Mouse (Mus musculus) spleen, adult 2 months (tissue): ENCODE data around the gene Alpk3. TPM values are rescaled to one million over a fixed set of nuclear protein-coding genes. Genes with fewer than 3 reads are reported as not detected.
"Not testable (repeated sequence)": the region's sequence is repeated elsewhere in the genome, so short reads cannot be mapped to it uniquely, and the experiment has no call there.

Source experiments
- DNase-seq, 2 experiments: peaks; one replicate each; pipeline versions ENCODE4 v3.0.0 to v3.0.0-alpha.2; 2012 to 2021; ENCODE audit warnings: low spot score in 2 of 2, low read depth in 1 of 2
- H3K27ac ChIP-seq: fragments of 200-500 bp; 2 replicates; pipeline ENCODE4 v1.5.1; 2012; ENCODE audit warnings: low read length, inconsistent platforms; ENCODE audit not compliant: insufficient read depth
- H3K27me3 ChIP-seq: fragments of 200-500 bp; 2 replicates; pipeline ENCODE4 v1.6.1; 2012; ENCODE audit warnings: mild to moderate bottlenecking, moderate library complexity, low read length, inconsistent platforms; ENCODE audit not compliant: control insufficient read depth, insufficient read depth
- H3K36me3 ChIP-seq: fragments of 200-500 bp; 2 replicates; pipeline ENCODE4 v1.6.1; 2012; ENCODE audit warnings: mild to moderate bottlenecking, low read length, inconsistent platforms; ENCODE audit not compliant: control insufficient read depth, insufficient read depth
- H3K4me1 ChIP-seq: fragments of 200-500 bp; 2 replicates; pipeline ENCODE4 v1.6.1; 2011; ENCODE audit warnings: inconsistent platforms; ENCODE audit not compliant: control insufficient read depth, insufficient read depth, insufficient read length
- H3K4me3 ChIP-seq: fragments of 200-500 bp; 2 replicates; pipeline ENCODE4 v1.5.1; 2011; ENCODE audit warnings: mild to moderate bottlenecking, inconsistent platforms; ENCODE audit not compliant: insufficient read depth, insufficient read length; ENCODE audit errors: extremely low read depth
- CTCF ChIP-seq: fragments of 200-500 bp; IDR thresholded peaks from 2 replicates; pipeline ENCODE4 v1.5.1; 2011; ENCODE audit warnings: mild to moderate bottlenecking, inconsistent platforms; ENCODE audit not compliant: insufficient read depth, insufficient read length, insufficient replicate concordance; ENCODE audit errors: extremely low read depth
- POLR2A ChIP-seq: fragments of 200-500 bp; IDR thresholded peaks from 2 replicates; pipeline ENCODE4 v1.6.1; 2011; ENCODE audit warnings: low read depth, low read length, inconsistent platforms
- WGBS: fragments of 180-500 bp; shearing (Covaris S2); methylation state at CpG from one replicate; pipeline ENCODE4 v1.1.7; 2018; 5-methylcytosine and 5-hydroxymethylcytosine counted together
- polyA plus RNA-seq: library from polyadenylated mRNA; depleted of rRNA; stranded (reverse); fragments of >200 nt; gene quantifications from 2 replicates; pipeline ENCODE4 v1.2.3, GENCODE M21; 2012; rRNA removed

Alpk3 gene
- polyA plus RNA-seq, 1 experiment = 0.12 TPM

GRCm38 (mm10) chr7:81153327-81153726, 95.9 kb downstream of the Alpk3 start:
- 94% methylated on average over 6 of the region's 6 CpGs for WGBS
- no peak for TF ChIP-seq CTCF
- no peak for TF ChIP-seq POLR2A

GRCm38 (mm10) chr7:81154244-81154643, 96.8 kb downstream of the Alpk3 start:
- H3K4me3 ChIP-seq = not testable (repeated sequence)

More at GRCm38 (mm10) chr7:81153327-81153726, 95.9 kb downstream of the Alpk3 start:
- Histone ChIP-seq H3K27me3 (no peaks in the 10 kb centered on the region), H3K27ac (no peak overlapping the region), H3K4me1 (no peaks in the 10 kb centered on the region), H3K4me3 (no peak overlapping the region), H3K36me3 (no peaks in the 10 kb centered on the region)
- DNase-seq = no peak

GRCm38 (mm10) chr7:81154960-81155359, 97.6 kb downstream of the Alpk3 start:
- no peaks in the 10 kb centered on the region for H3K4me1 ChIP-seq
- no peak overlapping the region for H3K27ac ChIP-seq
- DNase-seq = peak; percentile 65 to 68
- TF ChIP-seq POLR2A = no peak
- peak; percentile 94 for TF ChIP-seq CTCF
- H3K27me3 ChIP-seq = no peaks in the 10 kb centered on the region
- WGBS = 0% methylated on average over 3 of the region's 3 CpGs
- H3K36me3 ChIP-seq = no peaks in the 10 kb centered on the region
- H3K4me3 ChIP-seq = no peak overlapping the region

More at GRCm38 (mm10) chr7:81154244-81154643, 96.8 kb downstream of the Alpk3 start:
- not testable (repeated sequence) for H3K27ac ChIP-seq, H3K4me1 ChIP-seq, H3K27me3 ChIP-seq, H3K36me3 ChIP-seq, DNase-seq

Other genes starting within 250 kb of the Alpk3 start
- gene Iqgap1, start 231.6 kb upstream of the Alpk3 start, polyA plus RNA-seq = 55.9 and 70.9 TPM in 2 replicates
- gene Zscan2, start 196.7 kb upstream of the Alpk3 start, polyA plus RNA-seq = 4.3 and 6.5 TPM in 2 replicates
- 12.8 and 20.1 TPM in 2 replicates for gene Wdr73, start 156.3 kb upstream of the Alpk3 start, polyA plus RNA-seq
- gene Nmb, start 152.5 kb upstream of the Alpk3 start, polyA plus RNA-seq = 5.3 and 5.4 TPM in 2 replicates
- gene Sec11a, start 109.8 kb upstream of the Alpk3 start, polyA plus RNA-seq = 36.9 and 45.3 TPM in 2 replicates
- gene Zfp592, start 63.9 kb upstream of the Alpk3 start, polyA plus RNA-seq = 24.7 and 28.1 TPM in 2 replicates
- gene Slc28a1, start 57.2 kb downstream of the Alpk3 start, polyA plus RNA-seq = 0.07 and 0.12 TPM in 2 replicates
- 5.5 and 6.3 TPM in 2 replicates for gene Pde8a, start 156.0 kb downstream of the Alpk3 start, polyA plus RNA-seq